Mouse (Mus musculus) hindbrain, embryonic 14.5 days (tissue): Measurements from ENCODE around the gene Plvap. TPM values are rescaled to one million over a fixed set of nuclear protein-coding genes. Genes with fewer than 3 reads are reported as not detected.

Experiments used
- ATAC-seq: fragments of 200-750 bp; cut with Nextera tagmentation; 2 replicates; pipeline ENCODE4 v1.8.0; 2017; ENCODE audit warnings: moderate number of reproducible peaks, mild to moderate bottlenecking, moderate TSS enrichment, moderate library complexity; ENCODE audit not compliant: low FRiP score
- DNase-seq: peaks from one replicate; pipeline ENCODE4 v3.0.0-alpha.2; 2015; ENCODE audit warnings: low spot score
- H3K27ac ChIP-seq: fragments of 300-500 bp; sonication (generic); 2 replicates; pipeline ENCODE4 v1.5.1; 2014; ENCODE audit warnings: mild to moderate bottlenecking, moderate library complexity
- H3K27me3 ChIP-seq: fragments of 300-500 bp; sonication (generic); 2 replicates; pipeline ENCODE4 v1.6.1; 2014; ENCODE audit warnings: mild to moderate bottlenecking, low read length, mixed read lengths; ENCODE audit not compliant: control insufficient read depth, insufficient read depth
- H3K36me3 ChIP-seq: fragments of 300-500 bp; sonication (generic); replicated peaks from 2 replicates; pipeline ENCODE4 v1.6.1; 2014; ENCODE audit not compliant: control insufficient read depth, insufficient read depth
- H3K4me1 ChIP-seq: fragments of 300-500 bp; sonication (generic); replicated peaks from 2 replicates; pipeline ENCODE4 v1.6.1; 2014; ENCODE audit warnings: antibody characterized with exemption, low read length, mixed read lengths; ENCODE audit not compliant: control insufficient read depth, insufficient read depth
- H3K4me2 ChIP-seq: fragments of 300-500 bp; sonication (generic); replicated peaks from 2 replicates; pipeline ENCODE4 v1.6.1; 2014; ENCODE audit warnings: mild to moderate bottlenecking, moderate library complexity
- H3K4me3 ChIP-seq: fragments of 300-500 bp; sonication (generic); replicated peaks from 2 replicates; pipeline ENCODE4 v1.5.1; 2014; ENCODE audit warnings: mild to moderate bottlenecking, low read length
- H3K9ac ChIP-seq: fragments of 300-500 bp; sonication (generic); 2 replicates; pipeline ENCODE4 v1.6.1; 2014
- H3K9me3 ChIP-seq: fragments of 300-500 bp; sonication (generic); 2 replicates; pipeline ENCODE4 v1.6.1; 2016; ENCODE audit warnings: low read length; ENCODE audit not compliant: control insufficient read depth
- WGBS: fragments of 180-500 bp; shearing (Covaris S2); extraction: QIAGEN DNeasy Blood & Tissue Kit; methylation state at CpG from one replicate; pipeline ENCODE4 v1.1.7; 2014; 5-methylcytosine and 5-hydroxymethylcytosine counted together
- polyA plus RNA-seq: library from polyadenylated mRNA; unstranded; fragments of >200 nt; fragmentation: Nextera tagmentation; extraction: Ambion mirVana; gene quantifications from 2 replicates; pipeline ENCODE4 v1.2.1, GENCODE M21; 2014

Plvap gene
- polyA plus RNA-seq, 1 experiment from 2014 or later = 10.5 TPM

GRCm38 (mm10) chr8:71484736-71485135, 26.8 kb downstream of the Plvap start:
- DNase-seq (no peak), ATAC-seq (no peak)
- H3K4me1 ChIP-seq = peaks cover 26% of the 10 kb centered on the region
- H3K4me2 ChIP-seq = peak overlapping the region; percentile 84
- H3K9ac ChIP-seq = peak overlapping the region; percentile 99
- 92% methylated on average over 19 of the region's 19 CpGs for WGBS
- H3K9me3 ChIP-seq = no peaks in the 10 kb centered on the region
- no peak overlapping the region for H3K27ac ChIP-seq
- H3K36me3 ChIP-seq = peaks cover 32% of the 10 kb centered on the region
- peak overlapping the region; percentile 90 for H3K4me3 ChIP-seq
- H3K27me3 ChIP-seq = no peaks in the 10 kb centered on the region

- peaks cover 40% of the 10 kb centered on the region for H3K36me3 ChIP-seq
- no peak overlapping the region for H3K9ac ChIP-seq
- WGBS = 54% methylated on average over 8 of the region's 8 CpGs
- no peak overlapping the region for H3K4me2 ChIP-seq
- no peak for ATAC-seq
- H3K4me1 ChIP-seq = peaks cover 19% of the 10 kb centered on the region
- DNase-seq = no peak
- H3K4me3 ChIP-seq = no peak overlapping the region
- no peaks in the 10 kb centered on the region for H3K27me3 ChIP-seq
- no peaks in the 10 kb centered on the region for H3K9me3 ChIP-seq
- no peak overlapping the region for H3K27ac ChIP-seq
Observed at GRCm38 (mm10) chr8:71483932-71484331, 27.6 kb downstream of the Plvap start.

- Histone ChIP-seq H3K4me2 (no peak overlapping the region), H3K4me1 (peaks cover 9% of the 10 kb centered on the region), H3K9me3 (no peaks in the 10 kb centered on the region), H3K27me3 (no peaks in the 10 kb centered on the region), H3K4me3 (no peak overlapping the region), H3K27ac (no peak overlapping the region), H3K36me3 (peaks cover 63% of the 10 kb centered on the region), H3K9ac (no peak overlapping the region)
- no peak for DNase-seq
- ATAC-seq = no peak
- 96% methylated on average over 11 of the region's 11 CpGs for WGBS
Observed at GRCm38 (mm10) chr8:71478943-71479342, 32.6 kb downstream of the Plvap start.

GRCm38 (mm10) chr8:71477196-71477845, 34.2 kb downstream of the Plvap start:
- Histone ChIP-seq H3K9ac (peak overlapping the region; percentile 70), H3K4me3 (peak overlapping the region; percentile 49), H3K4me1 (peaks cover 9% of the 10 kb centered on the region), H3K27ac (peak overlapping the region; percentile 89), H3K36me3 (peaks cover 73% of the 10 kb centered on the region), H3K27me3 (no peaks in the 10 kb centered on the region), H3K9me3 (no peaks in the 10 kb centered on the region), H3K4me2 (peak overlapping the region; percentile 73)
- 43% methylated on average over 14 of the region's 14 CpGs for WGBS
- DNase-seq (no peak), ATAC-seq (no peak)

GRCm38 (mm10) chr8:71476099-71476940, 35.2 kb downstream of the Plvap start:
- no peaks in the 10 kb centered on the region for H3K9me3 ChIP-seq
- no peaks in the 10 kb centered on the region for H3K27me3 ChIP-seq
- H3K27ac ChIP-seq = peak overlapping the region; percentile 89
- peak overlapping the region; percentile 49 for H3K4me3 ChIP-seq
- peak overlapping the region; percentile 73 for H3K4me2 ChIP-seq
- DNase-seq = peak; percentile 78
- peaks cover 73% of the 10 kb centered on the region for H3K36me3 ChIP-seq
- under 1% methylated on average over 94 of the region's 121 CpGs for WGBS
- peak; percentile 68 for ATAC-seq
- H3K4me1 ChIP-seq = peaks cover 9% of the 10 kb centered on the region
- peak overlapping the region; percentile 70 for H3K9ac ChIP-seq

GRCm38 (mm10) chr8:71475702-71476075, 35.9 kb downstream of the Plvap start:
- Histone ChIP-seq H3K4me1 (peaks cover 12% of the 10 kb centered on the region), H3K9me3 (no peaks in the 10 kb centered on the region), H3K4me3 (peak overlapping the region; percentile 49), H3K4me2 (peak overlapping the region; percentile 73), H3K27ac (peak overlapping the region; percentile 89), H3K9ac (peak overlapping the region; percentile 70), H3K36me3 (peaks cover 73% of the 10 kb centered on the region), H3K27me3 (no peaks in the 10 kb centered on the region)
- ATAC-seq (no peak), DNase-seq (peak; percentile 38)
- WGBS = 32% methylated on average over 4 of the region's 4 CpGs

GRCm38 (mm10) chr8:71474785-71475701, 36.5 kb downstream of the Plvap start:
- H3K4me3 ChIP-seq = no peak overlapping the region
- peaks cover 69% of the 10 kb centered on the region for H3K36me3 ChIP-seq
- no peak overlapping the region for H3K9ac ChIP-seq
- H3K4me1 ChIP-seq = peaks cover 18% of the 10 kb centered on the region
- 88% methylated on average over 25 of the region's 25 CpGs for WGBS
- no peaks in the 10 kb centered on the region for H3K9me3 ChIP-seq
- H3K27me3 ChIP-seq = no peaks in the 10 kb centered on the region
- DNase-seq (no peak), ATAC-seq (peak; percentile 3; the same call in 1 of the 2 replicates)
- H3K27ac ChIP-seq = no peak overlapping the region
- no peak overlapping the region for H3K4me2 ChIP-seq

GRCm38 (mm10) chr8:71474344-71474743, 37.2 kb downstream of the Plvap start:
- ATAC-seq = no peak
- H3K9ac ChIP-seq = no peak overlapping the region
- no peaks in the 10 kb centered on the region for H3K9me3 ChIP-seq
- peaks cover 21% of the 10 kb centered on the region for H3K4me1 ChIP-seq
- no peak overlapping the region for H3K27ac ChIP-seq
- DNase-seq = no peak
- no peaks in the 10 kb centered on the region for H3K27me3 ChIP-seq
- no peak overlapping the region for H3K4me2 ChIP-seq
- peaks cover 62% of the 10 kb centered on the region for H3K36me3 ChIP-seq
- WGBS = 92% methylated on average over 18 of the region's 18 CpGs
- H3K4me3 ChIP-seq = no peak overlapping the region
